ENCODE assay signal across 8 mouse cellular contexts in the genomic region with DNA sequence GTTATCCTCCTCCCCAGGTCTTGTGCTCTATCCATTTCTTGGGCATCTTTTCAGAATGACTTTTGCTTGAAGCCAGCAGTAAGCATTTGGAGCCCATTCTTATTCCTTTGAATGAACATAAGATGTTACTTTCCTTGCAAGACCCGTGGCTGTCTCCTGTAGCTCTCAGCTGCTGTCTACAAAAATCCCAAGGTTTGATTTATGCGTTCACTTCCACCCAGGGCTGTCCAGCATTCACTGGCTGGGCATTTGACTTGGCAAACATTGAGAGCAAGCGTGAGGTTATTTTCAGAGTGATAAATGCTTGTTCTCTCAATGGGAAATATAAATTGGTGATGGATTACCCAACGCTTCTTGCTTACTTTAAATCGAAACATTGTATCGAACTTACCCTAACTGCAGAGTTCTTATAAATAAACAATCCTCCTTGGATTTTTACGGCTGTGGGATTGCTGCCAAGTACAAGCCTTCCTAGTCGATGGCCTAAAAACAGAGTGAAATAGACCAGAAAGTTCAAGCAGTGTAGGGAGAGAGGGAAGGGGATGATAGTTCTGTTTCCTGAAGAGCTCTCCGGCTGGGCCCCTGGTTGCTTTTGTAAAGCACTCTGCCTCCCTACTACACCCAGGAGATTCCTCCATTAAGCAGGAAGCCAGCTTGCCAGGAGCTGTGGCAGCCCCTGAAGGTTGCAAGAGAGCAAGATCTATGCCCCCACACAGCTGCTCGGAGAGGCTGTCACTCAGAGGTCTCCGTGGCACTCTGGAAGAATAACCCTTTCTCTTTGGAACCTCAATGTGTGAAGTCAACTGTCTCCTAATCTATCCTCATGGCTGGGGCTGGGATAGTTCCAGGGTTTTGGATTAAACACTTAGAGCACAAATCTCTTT.
A peak's percentile ranks its signal among the peaks of the same experiment; 100 is the strongest.
DNase-seq lines count a peak whose midpoint lies in the region; ATAC-seq and TF ChIP-seq lines count a peak whose summit lies in the region.

No protein-coding gene starts in this region.

- TF ChIP-seq EP300 in lung, postnatal 0 days (IDR thresholded peaks at IDR 0.05) = no peak

- DNase-seq in lung, postnatal 10 days = peak; percentile 6
- DNase-seq in lung, postnatal 0 days (ENCODE audit: low spot score) = no peak
- DNase-seq in hindbrain, embryonic 14.5 days (ENCODE audit: low spot score) = peak; percentile 32
- DNase-seq in thymus, postnatal 14 days = no peak
- no peak for DNase-seq in layer of hippocampus, adult 8-10 months (ENCODE audit: low spot score in 2 of 2)
- DNase-seq in heart, adult 18-20 months = no peak

- H3K4me3 ChIP-seq in lung, postnatal 0 days (ENCODE audit: low read depth, low read length) = no peak overlapping the region
- H3K4me3 ChIP-seq in hindbrain, embryonic 14.5 days (replicated peaks; ENCODE audit: low read length) = no peak overlapping the region
- no peak overlapping the region for H3K4me3 ChIP-seq in limb, embryonic 12.5 days (replicated peaks)
- no peak overlapping the region for H3K4me3 ChIP-seq in stomach, embryonic 16.5 days (replicated peaks; ENCODE audit: low read length)

- TF ChIP-seq CTCF in lung, postnatal 0 days (IDR thresholded peaks at IDR 0.05) = no peak

- no peaks in the 10 kb centered on the region for H3K27me3 ChIP-seq in lung, postnatal 0 days (replicated peaks; ENCODE audit: insufficient read depth, low read length)
- H3K27me3 ChIP-seq in hindbrain, embryonic 14.5 days (ENCODE audit: control insufficient read depth, insufficient read depth, low read length) = no peaks in the 10 kb centered on the region
- no peaks in the 10 kb centered on the region for H3K27me3 ChIP-seq in limb, embryonic 12.5 days
- no peaks in the 10 kb centered on the region for H3K27me3 ChIP-seq in stomach, embryonic 16.5 days (ENCODE audit: control insufficient read depth, insufficient read depth, low read length)

- H3K27ac ChIP-seq in lung, postnatal 0 days (ENCODE audit: low read length) = no peak overlapping the region
- peak overlapping the region; percentile 10; the same call in 1 of the 2 replicates for H3K27ac ChIP-seq in hindbrain, embryonic 14.5 days
- H3K27ac ChIP-seq in limb, embryonic 12.5 days = peak overlapping the region; percentile 76
- H3K27ac ChIP-seq in stomach, embryonic 16.5 days (ENCODE audit: low read length) = peak overlapping the region; percentile 84

- 15% methylated on average over 11 of the region's 11 CpGs for WGBS in lung, postnatal 0 days
- 23% methylated on average over 11 of the region's 11 CpGs for WGBS in hindbrain, embryonic 14.5 days
- WGBS in limb, embryonic 12.5 days = 41% methylated on average over 11 of the region's 11 CpGs
- 15% methylated on average over 11 of the region's 11 CpGs for whole genome bisulfite sequencing in stomach, embryonic 16.5 days

- H3K4me1 ChIP-seq in lung, postnatal 0 days (ENCODE audit: insufficient read depth, low read depth, low read length) = no peaks in the 10 kb centered on the region
- peaks cover 20% of the 10 kb centered on the region for H3K4me1 ChIP-seq in hindbrain, embryonic 14.5 days (replicated peaks; ENCODE audit: control insufficient read depth, insufficient read depth, low read length)
- peaks cover 22% of the 10 kb centered on the region for H3K4me1 ChIP-seq in limb, embryonic 12.5 days (replicated peaks)
- H3K4me1 ChIP-seq in stomach, embryonic 16.5 days (ENCODE audit: control insufficient read depth, insufficient read depth, low read length) = peaks cover 7% of the 10 kb centered on the region; the same call in 1 of the 2 replicates

- H3K36me3 ChIP-seq in lung, postnatal 0 days (ENCODE audit: insufficient read depth, low read length) = no peaks in the 10 kb centered on the region
- H3K36me3 ChIP-seq in hindbrain, embryonic 14.5 days (replicated peaks; ENCODE audit: control insufficient read depth, insufficient read depth) = no peaks in the 10 kb centered on the region
- no peaks in the 10 kb centered on the region for H3K36me3 ChIP-seq in limb, embryonic 12.5 days
- no peaks in the 10 kb centered on the region for H3K36me3 ChIP-seq in stomach, embryonic 16.5 days (ENCODE audit: control insufficient read depth, insufficient read depth, low read length)

- no peaks in the 10 kb centered on the region for H3K9me3 ChIP-seq in lung, postnatal 0 days (ENCODE audit: low read length)
- H3K9me3 ChIP-seq in hindbrain, embryonic 14.5 days (ENCODE audit: control insufficient read depth, low read length) = no peaks in the 10 kb centered on the region
- no peaks in the 10 kb centered on the region for H3K9me3 ChIP-seq in limb, embryonic 12.5 days
- no peaks in the 10 kb centered on the region for H3K9me3 ChIP-seq in stomach, embryonic 16.5 days (replicated peaks; ENCODE audit: control insufficient read depth, low read length)

- H3K4me2 ChIP-seq in lung, postnatal 0 days (replicated peaks; ENCODE audit: low read depth, low read length) = no peak overlapping the region; the same call in 1 of the 2 replicates
- 0 out of 2 replicates have a peak overlapping the region, but pooled peaks have one; percentile 10 for H3K4me2 ChIP-seq in hindbrain, embryonic 14.5 days (replicated peaks)
- H3K4me2 ChIP-seq in limb, embryonic 12.5 days = peak overlapping the region; percentile 28; the same call in 1 of the 2 replicates
- H3K4me2 ChIP-seq in stomach, embryonic 16.5 days (ENCODE audit: low read depth, low read length) = peak overlapping the region; percentile 19; the same call in 1 of the 2 replicates

- no peak for ATAC-seq in lung, postnatal 0 days
- peak; percentile 64; the same call in 1 of the 2 replicates for ATAC-seq in hindbrain, embryonic 14.5 days (ENCODE audit: low FRiP score)
- ATAC-seq in limb, embryonic 12.5 days (ENCODE audit: insufficient number of reproducible peaks, insufficient read depth, low FRiP score, low TSS enrichment, low read depth) = 0 out of 2 replicates have a peak, but pooled peaks have one; percentile 37
- ATAC-seq in stomach, embryonic 16.5 days (ENCODE audit: insufficient read depth, low FRiP score) = peak; percentile 25; the same call in 1 of the 2 replicates

- no peak overlapping the region for H3K9ac ChIP-seq in lung, postnatal 0 days (replicated peaks; ENCODE audit: low read depth)
- H3K9ac ChIP-seq in hindbrain, embryonic 14.5 days = no peak overlapping the region
- no peak overlapping the region for H3K9ac ChIP-seq in limb, embryonic 12.5 days (replicated peaks)
- H3K9ac ChIP-seq in stomach, embryonic 16.5 days (ENCODE audit: low read length) = 0 out of 2 replicates have a peak overlapping the region, but pooled peaks have one; percentile 28

Comparison
In these comparisons a context has a peak if more than half of its experiments do, and no peak if none do; other contexts are left out.
1. DNase-seq: peak in lung, postnatal 10 days (single experiment) and hindbrain, embryonic 14.5 days (single experiment); none in lung, postnatal 0 days (single experiment), thymus, postnatal 14 days (single experiment), layer of hippocampus, adult 8-10 months (0 of 2) and heart, adult 18-20 months (0 of 2).